Mouse (Mus musculus): Measurements from ENCODE around the gene Tnni3. TPM values are rescaled to one million over a fixed set of nuclear protein-coding genes. Genes with fewer than 3 reads are reported as not detected.

Tnni3 gene
- polyA plus RNA-seq, 2 experiments, result 2.8 to 10.6 TPM

DNA sequence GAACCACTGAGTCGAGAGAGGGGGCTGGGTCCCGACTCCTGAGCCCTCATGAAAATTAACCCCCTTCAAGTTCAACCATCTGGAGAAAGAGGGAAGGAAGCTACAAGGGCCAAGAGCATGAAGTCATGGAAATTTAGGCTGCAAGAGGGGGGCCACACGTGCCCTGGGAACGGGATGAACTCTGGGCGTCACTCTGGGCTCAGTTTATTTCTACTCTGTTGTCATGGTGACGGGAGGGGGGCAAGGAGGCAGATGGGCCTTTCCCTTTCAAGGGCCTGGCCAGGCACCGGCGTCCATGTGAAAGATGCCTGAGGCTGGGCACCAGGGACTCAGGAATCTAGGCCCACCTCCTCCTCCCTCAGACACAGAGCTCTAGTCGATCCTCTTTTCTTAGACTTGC is 25.8 kb downstream of the Tnni3 start:
- Histone ChIP-seq H3K9me3 (ENCODE audit: control insufficient read depth, low read length) (no peaks in the 10 kb centered on the region), H3K4me1 (ENCODE audit: control insufficient read depth, insufficient read depth, low read length) (peaks cover 29% of the 10 kb centered on the region), H3K27me3 (ENCODE audit: control insufficient read depth, insufficient read depth, low read length) (no peaks in the 10 kb centered on the region), H3K4me3 (replicated peaks; ENCODE audit: low read length) (no peak overlapping the region; the same call in 1 of the 2 replicates), H3K36me3 (ENCODE audit: control insufficient read depth, insufficient read depth, low read length) (peaks cover 32% of the 10 kb centered on the region), H3K27ac (replicated peaks; ENCODE audit: low read depth, low read length) (no peak overlapping the region), H3K4me2 (replicated peaks; ENCODE audit: low read depth, low read length, severe bottlenecking) (no peak overlapping the region), H3K9ac (ENCODE audit: low read depth, low read length, severe bottlenecking) (peak overlapping the region; percentile 31; the same call in 1 of the 2 replicates)
- no peak for TF ChIP-seq POLR2A (IDR thresholded peaks at IDR 0.05; ENCODE audit: borderline replicate concordance, extremely low read depth, insufficient read depth, insufficient read length)
- peak; percentile 69 for DNase-seq (ENCODE audit: low spot score)
- 26% methylated on average over 9 of the region's 9 CpGs for WGBS
- ATAC-seq (ENCODE audit: low FRiP score, low read depth), result no peak; the same call in 1 of the 2 replicates

DNA sequence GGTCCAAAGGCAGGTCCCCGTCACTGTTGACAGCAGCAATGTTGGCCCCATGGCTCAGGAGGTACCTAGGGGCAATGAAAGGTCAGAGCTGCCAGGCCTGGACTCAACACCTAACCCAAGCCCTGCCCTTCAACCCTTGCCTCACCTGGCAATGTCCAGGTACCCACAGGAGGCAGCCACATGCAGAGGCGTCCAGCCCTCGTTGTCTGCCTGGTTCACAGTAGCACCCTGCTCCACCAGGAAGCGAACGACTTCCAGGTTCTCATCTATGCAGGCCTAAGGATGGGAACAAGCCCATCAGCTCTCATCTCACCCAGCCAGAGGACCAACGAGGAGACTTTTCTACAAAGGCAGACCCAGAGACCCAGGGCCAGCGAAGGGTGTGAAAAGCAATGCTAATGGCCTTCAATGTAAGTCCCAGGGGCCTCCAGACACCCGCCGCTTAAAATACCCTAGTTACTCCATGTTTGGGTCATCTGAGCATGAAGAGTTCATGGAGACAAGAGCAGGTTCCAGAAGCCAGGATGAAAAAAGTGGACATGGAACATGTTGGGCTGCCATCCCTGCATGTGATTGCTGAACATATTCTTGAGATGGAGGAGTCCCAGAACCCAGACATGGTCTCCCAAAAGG is 26.6 kb downstream of the Tnni3 start:
- H3K9ac ChIP-seq (ENCODE audit: low read depth, low read length, severe bottlenecking), result no peak overlapping the region
- no peaks in the 10 kb centered on the region for H3K9me3 ChIP-seq (ENCODE audit: control insufficient read depth, low read length)
- no peak overlapping the region for H3K4me2 ChIP-seq (replicated peaks; ENCODE audit: low read depth, low read length, severe bottlenecking)
- no peak overlapping the region for H3K27ac ChIP-seq (replicated peaks; ENCODE audit: low read depth, low read length)
- H3K36me3 ChIP-seq (ENCODE audit: control insufficient read depth, insufficient read depth, low read length), result peaks cover 37% of the 10 kb centered on the region
- ATAC-seq (ENCODE audit: low FRiP score, low read depth), result no peak
- 92% methylated on average over 9 of the region's 9 CpGs for WGBS
- TF ChIP-seq POLR2A (IDR thresholded peaks at IDR 0.05; ENCODE audit: borderline replicate concordance, extremely low read depth, insufficient read depth, insufficient read length), result no peak
- H3K27me3 ChIP-seq (ENCODE audit: control insufficient read depth, insufficient read depth, low read length), result no peaks in the 10 kb centered on the region
- DNase-seq (ENCODE audit: low spot score), result no peak
- no peak overlapping the region for H3K4me3 ChIP-seq (replicated peaks; ENCODE audit: low read length)
- peaks cover 29% of the 10 kb centered on the region for H3K4me1 ChIP-seq (ENCODE audit: control insufficient read depth, insufficient read depth, low read length)

DNA sequence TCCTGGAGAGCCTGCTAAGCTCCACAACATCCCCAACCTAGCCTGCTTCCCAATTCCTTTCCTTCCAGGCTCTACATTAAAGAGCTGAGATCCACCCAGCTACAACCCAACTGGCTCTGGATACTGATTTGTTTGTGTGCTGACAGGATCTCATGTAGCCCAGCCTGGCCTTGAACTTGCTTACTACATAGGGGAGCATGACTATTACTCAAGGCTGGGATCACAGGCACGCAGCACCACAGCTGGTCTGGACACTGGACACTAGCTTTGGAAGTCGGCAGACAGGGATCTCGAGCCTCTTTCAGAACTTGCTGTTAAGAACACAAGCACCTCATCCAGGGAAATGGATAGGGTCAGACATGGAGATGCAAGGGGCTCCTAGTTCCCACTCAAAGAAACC is 27.6 kb downstream of the Tnni3 start:
- Histone ChIP-seq H3K4me2 (replicated peaks; ENCODE audit: low read depth, low read length, severe bottlenecking) (no peak overlapping the region), H3K4me1 (ENCODE audit: control insufficient read depth, insufficient read depth, low read length) (peaks cover 29% of the 10 kb centered on the region), H3K9ac (ENCODE audit: low read depth, low read length, severe bottlenecking) (no peak overlapping the region), H3K9me3 (ENCODE audit: control insufficient read depth, low read length) (no peaks in the 10 kb centered on the region), H3K27me3 (ENCODE audit: control insufficient read depth, insufficient read depth, low read length) (no peaks in the 10 kb centered on the region), H3K4me3 (replicated peaks; ENCODE audit: low read length) (no peak overlapping the region), H3K36me3 (ENCODE audit: control insufficient read depth, insufficient read depth, low read length) (peaks cover 42% of the 10 kb centered on the region), H3K27ac (replicated peaks; ENCODE audit: low read depth, low read length) (no peak overlapping the region)
- 94% methylated on average over 3 of the region's 3 CpGs for WGBS
- TF ChIP-seq POLR2A (IDR thresholded peaks at IDR 0.05; ENCODE audit: borderline replicate concordance, extremely low read depth, insufficient read depth, insufficient read length), result no peak
- DNase-seq (ENCODE audit: low spot score) (no peak), ATAC-seq (ENCODE audit: low FRiP score, low read depth) (no peak)

DNA sequence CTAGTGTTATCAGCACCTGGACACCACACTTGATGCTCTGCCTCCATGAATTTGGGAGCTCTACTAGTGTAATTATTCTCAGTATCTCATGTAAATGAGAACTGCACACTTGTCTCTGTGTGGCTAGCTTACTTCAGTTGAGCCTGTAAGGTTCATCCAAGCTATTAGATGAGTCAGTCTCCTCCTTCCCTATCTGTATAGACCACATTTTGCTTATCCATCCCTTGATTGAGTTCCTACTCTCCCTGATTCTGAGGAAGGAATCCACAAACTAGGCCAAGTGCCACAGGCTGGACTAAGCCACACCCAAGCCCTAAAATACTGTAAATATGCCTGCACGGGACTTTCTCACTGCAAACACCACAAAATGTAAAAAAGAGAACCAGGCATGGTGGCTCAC is 30.0 kb downstream of the Tnni3 start:
- H3K27ac ChIP-seq (replicated peaks; ENCODE audit: low read depth, low read length), result no peak overlapping the region
- ATAC-seq (ENCODE audit: low FRiP score, low read depth), result no peak
- WGBS, result 90% methylated on average over 1 of the region's 1 CpGs
- H3K4me2 ChIP-seq (replicated peaks; ENCODE audit: low read depth, low read length, severe bottlenecking), result no peak overlapping the region
- no peak for TF ChIP-seq POLR2A (IDR thresholded peaks at IDR 0.05; ENCODE audit: borderline replicate concordance, extremely low read depth, insufficient read depth, insufficient read length)
- H3K4me3 ChIP-seq (replicated peaks; ENCODE audit: low read length), result no peak overlapping the region
- no peak overlapping the region for H3K9ac ChIP-seq (ENCODE audit: low read depth, low read length, severe bottlenecking)
- H3K9me3 ChIP-seq (ENCODE audit: control insufficient read depth, low read length), result no peaks in the 10 kb centered on the region
- peaks cover 55% of the 10 kb centered on the region for H3K36me3 ChIP-seq (ENCODE audit: control insufficient read depth, insufficient read depth, low read length)
- H3K27me3 ChIP-seq (ENCODE audit: control insufficient read depth, insufficient read depth, low read length), result no peaks in the 10 kb centered on the region
- DNase-seq (ENCODE audit: low spot score), result no peak
- H3K4me1 ChIP-seq (ENCODE audit: control insufficient read depth, insufficient read depth, low read length), result peaks cover 14% of the 10 kb centered on the region

DNA sequence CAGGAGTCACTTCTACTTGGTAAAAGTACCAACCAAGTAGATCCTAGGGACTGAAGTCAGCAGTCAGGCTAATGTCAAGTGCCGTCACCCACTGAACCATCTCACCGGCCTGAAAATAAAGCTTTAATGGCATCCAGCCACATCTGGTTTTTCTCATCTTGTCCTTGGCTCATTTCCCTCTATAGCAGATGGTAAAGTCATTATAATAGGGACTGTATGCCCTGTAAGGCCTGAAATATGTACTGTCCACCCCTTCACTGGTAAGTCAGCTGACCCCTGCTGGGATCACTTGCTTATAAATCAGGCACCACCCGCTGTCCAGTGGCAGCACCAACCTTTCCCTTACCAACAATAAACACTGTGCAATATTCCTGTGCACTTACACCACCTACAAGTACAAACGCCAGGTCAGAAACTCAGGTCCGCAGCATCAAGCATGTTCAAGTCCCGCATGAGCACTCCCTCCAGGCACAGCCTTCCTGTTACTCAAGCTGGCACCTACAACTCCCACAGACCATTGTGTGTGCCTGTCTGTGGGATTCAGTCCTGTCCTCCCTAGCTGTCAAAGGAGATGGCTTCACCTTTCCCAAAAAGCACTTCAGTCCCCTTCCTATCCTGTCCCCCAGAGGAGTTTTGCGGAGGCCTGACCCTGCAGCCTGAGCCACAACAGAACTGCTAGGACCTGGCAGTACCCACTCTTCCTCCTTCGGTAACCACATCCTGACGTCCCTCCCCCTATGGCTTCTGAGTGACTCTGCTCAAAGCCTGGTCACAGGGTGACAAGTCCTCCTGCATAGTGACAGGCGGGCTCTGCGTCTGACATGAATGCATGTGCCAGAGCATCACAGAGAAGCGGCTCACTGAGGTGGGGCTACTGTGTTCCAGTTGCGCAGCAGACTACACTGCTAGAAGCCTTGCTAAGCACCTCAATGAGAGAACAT is 31.5 kb downstream of the Tnni3 start:
- Histone ChIP-seq H3K9me3 (ENCODE audit: control insufficient read depth, low read length) (no peaks in the 10 kb centered on the region), H3K36me3 (ENCODE audit: control insufficient read depth, insufficient read depth, low read length) (peaks cover 66% of the 10 kb centered on the region), H3K27me3 (ENCODE audit: control insufficient read depth, insufficient read depth, low read length) (no peaks in the 10 kb centered on the region), H3K4me3 (replicated peaks; ENCODE audit: low read length) (no peak overlapping the region), H3K4me2 (replicated peaks; ENCODE audit: low read depth, low read length, severe bottlenecking) (no peak overlapping the region), H3K9ac (ENCODE audit: low read depth, low read length, severe bottlenecking) (peak overlapping the region; percentile 13; the same call in 1 of the 2 replicates), H3K27ac (replicated peaks; ENCODE audit: low read depth, low read length) (no peak overlapping the region), H3K4me1 (ENCODE audit: control insufficient read depth, insufficient read depth, low read length) (no peaks in the 10 kb centered on the region)
- DNase-seq (ENCODE audit: low spot score) (no peak), ATAC-seq (ENCODE audit: low FRiP score, low read depth) (no peak)
- WGBS, result 73% methylated on average over 13 of the region's 13 CpGs
- TF ChIP-seq POLR2A (IDR thresholded peaks at IDR 0.05; ENCODE audit: borderline replicate concordance, extremely low read depth, insufficient read depth, insufficient read length), result no peak

Data from limb, embryonic 14.5 days (tissue).